Mouse (Mus musculus) left cerebral cortex, postnatal 25 days (tissue): Measurements from ENCODE around the gene Foxn3. TPM values are rescaled to one million over a fixed set of nuclear protein-coding genes. Genes with fewer than 3 reads are reported as not detected.

Experiments used
- DNase-seq, 2 experiments: peaks; one replicate each; pipeline ENCODE4 v3.0.0; 2022; ENCODE audit warnings: low spot score in 2 of 2, mixed read lengths in 1 of 2
- intact Hi-C: fragments of 180-260 bp; cut with DNase I; formaldehyde crosslinking; loops from one replicate; pipeline ENCODE4 v1.15.1; 2025
- total RNA-seq, 2 experiments: library from RNA; stranded (reverse); gene quantifications; 2 replicates each; pipeline ENCODE4 v1.2.3; 2021

Foxn3 gene
- total RNA-seq, 2 experiments from 2014 or later, result 49.3 to 52.8 TPM

DNA sequence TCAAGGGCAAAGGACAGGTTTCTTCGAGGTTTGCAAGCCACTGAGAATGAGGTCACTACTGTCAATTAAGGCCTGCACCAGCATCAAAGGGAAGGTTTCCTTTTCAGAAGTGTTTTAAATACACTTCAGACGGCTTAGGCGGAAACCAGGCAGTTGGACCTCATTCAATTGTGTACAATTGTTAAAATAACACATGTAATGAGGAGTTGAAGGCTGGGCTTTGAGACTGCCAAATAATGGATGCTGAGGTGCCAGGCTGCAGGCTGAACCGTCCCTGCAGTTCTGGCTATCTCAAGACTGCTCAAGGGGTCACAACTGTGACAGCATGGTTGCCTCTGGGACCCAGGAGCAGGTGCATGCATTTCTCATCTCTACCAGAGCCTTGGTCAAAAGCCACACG lies 89.2 kb downstream of the Foxn3 start:
- intact Hi-C loops, result loop anchor here (5.0 kb wide), 1 partner anchor 352 kb away; no protein-coding TSS in a partner anchor
- no peak for DNase-seq

DNA sequence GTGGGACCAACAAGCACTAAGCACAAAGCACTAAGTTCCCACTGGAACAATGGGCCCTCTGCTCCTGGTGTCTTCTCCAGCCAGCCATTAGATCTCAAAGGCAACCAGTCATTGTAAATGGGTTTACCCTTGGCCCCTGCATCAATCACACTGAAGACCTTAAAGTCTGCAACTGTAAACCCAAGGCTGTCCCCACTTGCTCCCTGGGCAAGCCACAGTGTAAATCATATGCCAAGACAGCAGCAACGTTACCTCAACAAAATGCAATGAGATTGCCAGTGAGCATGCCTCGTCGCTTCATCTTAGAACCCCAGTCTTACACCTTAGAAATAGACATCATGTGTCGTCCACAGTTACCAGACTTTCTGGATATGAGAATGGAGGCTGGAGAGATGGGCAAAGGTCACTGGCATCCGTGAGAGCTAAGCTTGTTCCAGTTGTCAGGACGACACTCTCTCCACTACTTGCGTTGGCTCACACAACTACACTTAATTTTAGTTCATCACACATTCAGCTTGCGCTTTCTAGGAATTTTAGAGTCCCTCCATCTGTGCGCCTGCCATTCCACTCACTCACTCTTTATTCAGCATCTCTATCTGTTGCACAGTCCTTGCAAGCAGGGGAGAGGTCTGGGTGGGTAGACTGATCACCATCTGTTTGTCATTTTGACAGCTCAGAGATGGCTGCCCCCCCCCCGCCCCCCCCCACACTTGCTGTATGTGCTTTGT lies 89.8 kb downstream of the Foxn3 start:
- intact Hi-C loops, result loop anchor here (5.0 kb wide), 1 partner anchor 351 kb away; no protein-coding TSS in a partner anchor
- peak; percentile 47 to 75 for DNase-seq

DNA sequence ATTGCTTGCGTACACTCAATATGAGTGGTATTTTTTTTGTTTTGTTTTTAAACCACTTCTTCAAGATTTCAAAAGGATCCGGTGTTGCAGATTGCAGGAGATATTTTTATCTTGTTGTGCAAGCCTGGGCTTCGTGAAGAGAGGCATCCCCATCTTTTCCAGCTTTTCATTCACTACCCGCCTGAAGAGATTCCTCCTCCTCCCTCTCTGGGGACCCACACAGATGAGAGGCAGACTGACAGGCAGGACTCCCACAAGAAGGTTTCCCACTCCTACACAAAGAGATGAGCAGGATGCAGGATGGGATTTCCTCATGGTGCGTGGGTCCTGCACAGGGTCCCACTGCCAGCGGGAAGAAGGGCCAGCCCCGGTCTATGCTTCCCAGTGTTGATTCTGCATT lies 92.0 kb downstream of the Foxn3 start:
- intact Hi-C loops, result loop anchor here (5.0 kb wide), 1 partner anchor 349 kb away; no protein-coding TSS in a partner anchor
- DNase-seq, result peak in 1 of 2 experiments; percentile 69

DNA sequence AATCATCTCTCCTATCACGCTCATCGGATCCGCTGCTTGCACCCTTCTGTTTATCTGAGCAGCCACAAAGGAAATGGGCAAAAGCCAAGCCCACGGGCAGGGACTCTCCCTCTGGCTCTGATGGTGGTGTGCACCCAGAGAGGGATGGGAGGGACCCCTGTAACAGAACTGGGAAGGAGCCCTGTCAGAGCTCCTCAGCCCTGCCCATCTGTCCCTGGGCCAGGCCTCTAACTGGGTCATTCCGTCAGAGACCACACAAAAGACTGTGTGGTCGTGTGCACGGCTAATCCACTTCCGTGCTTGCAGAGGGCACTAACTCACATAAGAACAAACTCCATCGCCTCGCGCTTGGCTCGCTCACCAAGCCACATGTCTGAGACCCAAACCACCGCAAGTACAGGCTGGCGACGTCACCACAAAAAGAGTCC lies 95.5 kb downstream of the Foxn3 start:
- intact Hi-C loops, result no loop called here
- DNase-seq, result no peak

DNA sequence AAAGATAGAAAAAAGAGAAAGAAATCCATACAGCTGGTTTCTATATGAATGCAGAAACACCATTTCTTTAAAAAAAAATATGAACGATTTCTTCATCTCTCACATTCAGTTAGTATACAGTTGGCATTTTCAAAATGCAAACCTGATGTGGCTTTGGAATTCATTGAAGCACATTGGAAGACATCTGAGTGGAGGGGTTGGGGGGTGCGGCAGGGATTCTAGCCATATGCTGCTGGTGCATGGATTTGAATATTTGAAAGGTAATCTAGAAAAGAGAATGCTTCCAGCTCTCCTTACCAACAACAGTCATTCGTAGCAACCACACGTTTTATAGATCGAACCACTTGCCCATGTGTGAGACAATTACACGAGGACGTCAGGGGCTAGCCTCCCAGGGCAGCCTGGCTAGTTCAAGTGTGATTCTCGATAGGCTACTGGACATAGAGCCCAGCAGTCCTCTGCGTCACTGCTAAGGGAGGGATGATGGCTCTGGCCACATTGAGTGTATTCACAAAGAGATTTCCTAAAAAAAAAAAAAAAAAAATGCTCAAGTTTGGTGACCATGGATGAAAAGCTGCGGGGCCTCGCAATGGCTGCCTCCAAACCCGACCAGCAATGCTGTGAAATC lies 96.0 kb downstream of the Foxn3 start:
- intact Hi-C loops, result no loop called here
- no peak for DNase-seq

DNA sequence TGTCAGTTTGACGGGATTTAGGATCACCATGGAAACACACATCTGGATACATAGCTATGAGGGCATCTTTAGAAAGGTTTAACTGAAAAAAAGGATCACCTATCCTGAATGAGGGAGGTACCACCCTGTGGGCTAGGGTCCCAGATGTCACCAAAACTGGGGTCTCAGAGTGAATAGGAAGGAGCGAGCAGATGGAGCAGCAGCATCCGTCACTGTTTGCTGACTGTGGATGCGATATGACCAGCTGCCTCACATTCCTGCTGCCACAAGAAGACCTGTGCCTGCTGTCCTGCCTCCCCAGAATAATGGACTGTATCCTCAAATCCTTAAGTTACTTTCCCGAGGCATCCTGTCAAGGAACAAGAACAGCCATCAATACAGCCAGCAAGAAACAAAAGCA lies 97.0 kb downstream of the Foxn3 start:
- no peak for DNase-seq
- intact Hi-C loops, result no loop called here

DNA sequence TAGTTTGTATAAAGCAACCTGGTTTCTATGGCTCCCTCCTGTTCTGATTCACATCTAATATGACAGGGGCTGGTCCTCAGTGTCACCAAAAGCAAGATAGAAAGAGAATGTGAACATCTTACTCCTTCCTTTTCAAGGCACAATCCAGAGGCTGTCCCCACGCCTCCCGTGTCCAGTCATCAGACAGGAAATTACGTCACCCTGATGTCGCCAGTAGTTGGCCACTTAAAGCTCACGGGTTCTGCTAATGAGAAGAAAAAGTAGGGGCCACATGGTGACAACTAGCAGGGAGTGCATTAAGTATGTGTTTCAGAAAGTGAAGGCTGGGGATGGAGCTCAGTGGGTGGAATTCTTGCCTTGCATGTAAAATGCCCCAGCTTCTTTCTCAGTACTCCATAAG lies 99.1 kb downstream of the Foxn3 start:
- intact Hi-C loops, result no loop called here
- DNase-seq, result no peak

DNA sequence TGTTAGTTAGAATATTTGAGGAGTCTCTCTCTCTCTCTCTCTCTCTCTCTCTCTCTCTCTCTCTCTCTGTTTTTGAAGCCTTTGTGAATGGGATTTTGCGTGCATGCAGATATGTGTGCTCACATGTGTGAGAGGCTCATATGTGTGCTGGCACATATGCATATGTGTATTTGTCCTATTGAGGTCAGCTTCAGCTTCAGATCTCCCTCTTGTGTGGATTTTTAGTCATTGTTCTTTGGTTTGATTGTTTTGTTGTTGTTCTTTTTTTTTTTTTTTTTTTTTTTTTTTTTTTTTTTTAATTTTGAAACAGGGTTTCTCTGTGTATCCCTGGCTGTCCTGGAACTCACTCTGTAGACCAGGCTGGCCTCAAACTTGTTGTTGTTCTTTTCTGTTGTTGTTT lies 100.5 kb downstream of the Foxn3 start:
- DNase-seq, result no peak
- intact Hi-C loops, result no loop called here

DNA sequence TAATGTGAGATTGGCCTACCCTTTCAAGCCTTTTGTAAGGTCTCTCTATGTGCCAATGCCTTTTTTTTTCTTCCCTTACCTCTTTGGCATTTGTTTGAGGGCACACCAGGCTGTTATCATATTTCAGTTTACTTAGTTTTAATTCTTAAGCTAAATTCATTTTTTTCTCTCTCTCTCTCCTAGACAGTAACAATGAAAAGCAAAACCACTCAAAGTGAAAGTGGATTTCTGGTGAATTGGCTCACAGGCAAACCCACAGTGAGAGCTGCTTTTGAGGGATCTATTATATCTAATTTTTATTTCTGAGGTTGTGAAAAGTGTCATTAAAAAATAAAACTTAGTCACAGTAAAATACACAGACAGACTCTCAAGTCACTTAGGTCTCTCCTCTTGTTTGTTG lies 101.1 kb downstream of the Foxn3 start:
- DNase-seq, result no peak
- intact Hi-C loops, result no loop called here

DNA sequence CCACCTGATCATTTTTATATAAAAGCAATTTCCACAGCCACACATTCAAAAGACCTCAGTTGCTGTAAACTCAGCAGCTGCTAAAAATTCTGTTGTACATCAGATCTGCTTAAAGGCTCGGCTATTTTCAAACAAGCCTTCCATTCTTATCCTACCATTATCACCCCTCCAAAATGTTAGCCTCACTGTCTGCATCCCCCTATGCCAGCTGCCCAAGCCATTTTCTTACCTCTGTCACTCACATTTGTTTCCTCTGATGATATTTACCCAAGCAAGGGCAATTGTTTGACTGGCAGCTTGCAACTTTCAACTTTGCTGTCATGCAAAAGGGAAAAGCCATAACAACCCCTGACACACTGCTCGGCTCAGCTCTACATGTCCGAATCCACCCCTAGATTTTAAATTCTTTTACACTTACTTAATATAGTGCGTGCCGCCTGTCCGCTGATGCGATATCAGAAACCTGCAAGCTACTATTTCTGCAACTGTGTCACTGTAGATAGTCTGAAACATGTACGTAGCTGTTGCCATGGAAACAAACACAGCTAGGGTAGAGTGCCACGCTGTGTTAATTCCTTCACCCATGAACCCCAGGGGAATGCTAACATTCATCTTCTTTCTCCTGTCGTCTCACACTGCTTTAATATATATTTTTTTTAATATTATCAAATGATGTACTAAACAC lies 105.7 kb downstream of the Foxn3 start:
- intact Hi-C loops, result no loop called here
- peak; percentile 32 to 57 for DNase-seq

DNA sequence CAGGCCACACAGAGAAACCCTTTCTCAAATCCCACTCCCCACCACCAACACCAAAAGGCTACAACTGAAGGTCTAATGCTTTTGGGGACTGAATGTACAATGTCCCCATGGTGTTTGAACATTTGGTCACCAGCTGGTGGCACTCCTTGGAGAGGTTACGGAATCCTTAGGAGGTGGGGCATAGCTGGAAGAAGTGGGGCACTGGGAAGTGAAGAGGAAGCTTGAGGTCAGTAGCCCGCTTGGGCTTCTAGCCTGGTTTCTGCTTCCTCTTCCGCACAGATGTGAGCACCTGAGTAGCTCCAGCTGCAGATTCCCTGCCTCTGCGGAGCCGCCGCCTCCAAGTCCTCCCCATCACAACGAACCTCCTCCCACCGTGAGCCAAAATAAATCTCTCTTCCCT lies 107.8 kb downstream of the Foxn3 start:
- DNase-seq, result no peak
- intact Hi-C loops, result no loop called here

DNA sequence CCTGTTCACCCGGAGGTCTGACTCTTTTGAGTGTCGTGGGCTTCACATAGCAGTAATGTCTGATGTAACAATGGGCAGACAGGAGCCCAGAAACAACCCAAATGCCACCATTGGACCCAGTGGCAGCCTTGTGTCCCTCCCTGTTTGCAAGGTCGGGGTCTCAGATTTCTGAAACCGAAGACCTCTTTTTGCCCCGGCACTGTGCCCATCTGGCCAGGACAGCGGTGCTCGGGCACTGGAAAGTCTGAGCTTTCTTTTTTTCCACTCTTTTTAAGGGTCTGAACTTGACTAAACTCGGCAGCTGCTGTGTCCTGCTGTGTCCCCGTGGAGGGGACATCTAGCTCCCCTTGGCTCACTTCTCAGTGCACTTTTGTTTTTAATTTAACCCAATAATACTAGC lies 109.0 kb downstream of the Foxn3 start:
- intact Hi-C loops, result no loop called here
- DNase-seq, result no peak

DNA sequence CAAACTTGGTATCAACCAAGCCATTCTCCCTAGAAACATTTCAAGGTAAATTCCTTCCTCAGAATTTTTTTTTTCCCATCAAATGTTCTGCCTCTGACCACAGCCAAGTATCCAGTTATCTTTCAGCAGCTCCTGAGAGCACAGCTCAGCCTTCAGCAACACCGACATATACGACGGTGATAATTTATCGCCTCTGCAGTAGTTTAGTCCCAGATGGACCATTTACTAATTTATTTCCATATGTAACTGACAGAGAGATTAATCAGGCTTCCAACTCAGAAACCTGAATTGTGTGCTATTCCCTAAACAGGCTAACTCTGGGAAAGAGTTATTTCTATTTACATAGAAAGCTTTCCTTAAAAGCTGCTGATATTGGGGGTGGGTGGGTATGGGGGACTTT lies 109.6 kb downstream of the Foxn3 start:
- no peak for DNase-seq
- intact Hi-C loops, result no loop called here

DNA sequence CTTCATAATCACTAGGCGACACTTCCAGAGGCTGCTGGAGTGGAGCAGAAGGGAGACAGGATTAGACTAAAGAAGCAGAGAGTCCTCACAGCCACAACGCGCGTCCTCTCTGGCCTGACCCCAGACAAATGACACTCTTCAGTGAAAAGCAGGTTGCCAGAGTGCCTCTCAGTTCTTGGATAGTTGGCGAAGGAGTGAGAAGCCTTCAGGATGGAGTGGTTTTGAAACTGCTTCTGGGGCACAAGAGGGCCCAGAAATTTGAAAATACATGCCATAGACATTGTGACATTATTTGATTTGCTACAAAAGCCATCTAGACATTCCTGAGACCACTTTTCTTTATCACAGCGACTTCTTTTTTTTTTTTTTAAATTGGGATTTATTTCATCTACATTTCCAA lies 113.3 kb downstream of the Foxn3 start:
- intact Hi-C loops, result no loop called here
- no peak for DNase-seq

DNA sequence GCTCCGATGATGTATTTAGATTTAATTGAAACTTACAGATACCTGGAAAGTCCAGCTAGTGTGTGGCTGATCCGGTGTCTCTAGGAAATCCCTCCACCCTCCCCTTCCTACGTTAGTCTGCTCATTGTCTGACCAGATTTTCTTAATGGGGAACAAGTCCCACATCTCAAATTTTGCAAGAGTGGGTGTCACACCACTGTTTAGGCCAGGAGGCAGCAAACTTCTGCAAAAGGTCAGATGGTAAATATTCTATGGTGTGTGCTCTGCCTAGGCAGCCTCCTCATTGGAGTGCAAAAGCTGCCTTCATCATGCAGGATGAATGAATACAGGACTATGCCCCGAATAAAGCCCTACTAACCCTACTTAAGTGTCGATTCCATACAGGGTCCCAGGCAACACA lies 115.6 kb downstream of the Foxn3 start:
- DNase-seq, result no peak
- intact Hi-C loops, result no loop called here

DNA sequence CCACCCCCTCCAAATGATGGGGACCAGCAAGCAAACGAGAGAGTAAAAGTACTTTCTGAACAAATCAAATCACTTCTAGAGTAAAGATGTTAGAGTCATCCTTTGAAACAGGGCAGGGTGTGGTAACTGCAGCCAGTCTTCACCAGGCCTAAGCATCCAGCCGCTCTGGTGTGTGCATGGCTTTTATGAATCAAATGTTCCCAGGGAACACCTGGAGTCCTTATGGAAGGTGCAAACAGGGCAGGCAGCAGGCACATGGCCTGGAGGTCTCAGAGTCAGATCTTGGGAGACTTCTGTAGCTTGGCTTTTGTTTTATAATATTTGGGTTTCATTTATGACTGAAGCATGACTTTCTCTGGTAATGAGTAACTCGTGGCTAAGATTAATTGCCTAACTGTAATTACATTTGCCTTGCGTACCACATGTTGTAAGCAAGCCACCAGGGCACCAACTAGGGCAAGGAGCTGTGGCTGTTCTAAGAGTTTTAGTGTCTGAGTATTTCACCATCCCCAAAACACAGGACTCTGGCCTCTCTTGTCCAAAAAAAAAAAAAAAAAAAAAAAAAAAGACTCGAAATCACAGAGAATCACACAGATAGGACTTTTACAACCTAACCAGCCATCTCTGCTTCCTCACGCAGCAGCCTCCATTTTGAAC lies 118.2 kb downstream of the Foxn3 start:
- no peak for DNase-seq
- intact Hi-C loops, result no loop called here

DNA sequence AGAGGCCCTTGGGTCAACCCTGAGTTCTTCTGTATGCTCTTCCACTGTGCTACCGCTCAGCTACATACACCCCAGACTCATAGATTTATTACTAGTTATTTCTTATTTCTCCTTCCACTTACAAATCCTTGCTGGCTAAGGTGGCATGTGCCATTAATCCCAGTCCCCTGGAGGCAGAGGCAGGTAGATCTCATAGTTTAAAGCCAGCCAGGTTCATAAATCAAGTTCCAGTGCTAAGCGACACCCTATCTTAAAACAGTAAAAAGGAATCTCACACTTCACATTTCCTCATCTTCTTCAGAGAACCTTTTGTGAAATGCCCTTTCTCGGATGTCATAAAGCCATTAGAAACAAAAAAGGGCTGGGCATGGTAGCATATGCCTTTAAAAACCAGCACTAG lies 120.6 kb downstream of the Foxn3 start:
- intact Hi-C loops, result no loop called here
- DNase-seq, result no peak

DNA sequence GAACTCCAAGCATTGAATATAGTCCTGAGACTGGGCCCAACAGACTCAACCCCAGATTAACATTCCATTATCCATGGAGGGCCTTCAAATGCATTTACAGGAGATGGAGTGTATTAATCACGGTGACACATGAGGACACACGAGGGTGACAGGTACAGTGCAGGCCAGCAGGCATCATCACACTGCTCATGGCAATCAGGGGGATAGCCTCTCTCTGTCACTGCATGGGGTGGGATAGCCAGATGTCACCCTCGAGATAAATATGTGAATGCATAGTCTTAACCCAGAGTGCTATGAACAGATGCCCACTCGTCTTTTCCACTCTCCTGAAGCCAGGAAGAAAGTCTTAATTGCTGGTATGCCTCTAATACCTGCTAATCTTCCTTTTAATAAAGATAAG lies 122.4 kb downstream of the Foxn3 start:
- intact Hi-C loops, result no loop called here
- DNase-seq, result no peak

DNA sequence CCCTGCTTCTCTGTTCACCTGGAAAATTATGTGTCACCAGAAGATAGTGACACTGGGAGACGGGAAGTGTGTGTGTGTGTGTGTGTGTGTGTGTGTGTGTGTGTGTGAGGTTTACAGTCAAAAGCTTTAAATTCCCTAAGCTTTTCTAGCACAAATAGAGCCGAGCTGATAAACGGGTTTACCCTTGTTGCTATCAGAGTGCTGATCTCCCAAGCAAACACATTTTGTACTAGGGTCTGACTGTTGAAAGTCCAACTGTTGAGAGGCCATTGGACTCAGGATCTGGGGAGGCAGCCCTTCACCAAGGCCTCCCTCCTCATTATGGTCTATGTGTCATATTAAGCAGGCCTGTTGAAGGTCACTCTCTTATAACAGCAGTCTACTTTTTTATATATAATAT lies 123.4 kb downstream of the Foxn3 start:
- no peak for DNase-seq
- intact Hi-C loops, result no loop called here

DNA sequence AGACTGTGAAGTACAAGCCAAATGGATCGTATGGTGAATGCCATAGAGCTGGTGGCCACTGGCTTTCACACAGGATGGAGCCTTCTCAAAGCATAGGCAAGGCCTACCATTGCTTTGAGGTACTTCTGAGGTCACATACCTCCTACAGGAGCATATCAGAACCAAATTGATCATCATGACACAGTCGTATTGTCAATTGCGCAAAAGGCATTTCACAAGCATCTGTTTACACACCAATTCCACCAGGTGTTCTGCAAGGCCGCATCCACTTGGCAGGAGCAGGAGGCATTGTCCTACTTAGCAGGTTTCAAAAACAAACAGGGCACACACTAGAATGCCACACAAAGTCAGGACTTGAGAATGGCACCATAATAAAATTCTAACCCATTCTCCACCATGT lies 128.2 kb downstream of the Foxn3 start:
- no peak for DNase-seq

More for the DNA sequence above, 128.2 kb downstream of the Foxn3 start:
- intact Hi-C loops, result no loop called here
